Mouse (Mus musculus) embryonic facial prominence, embryonic 12.5 days (tissue): Measurements from ENCODE around the gene Clcc1. TPM values are rescaled to one million over a fixed set of nuclear protein-coding genes. Genes with fewer than 3 reads are reported as not detected.
"Not testable (repeated sequence)": the region's sequence is repeated elsewhere in the genome, so short reads cannot be mapped to it uniquely, and the experiment has no call there.

Source experiments
- ATAC-seq: fragments of 200-750 bp; cut with Nextera tagmentation; 2 replicates; pipeline ENCODE4 v1.8.0; 2017; ENCODE audit not compliant: insufficient number of reproducible peaks, insufficient read depth, low FRiP score, low TSS enrichment
- H3K27ac ChIP-seq: fragments of 300-500 bp; sonication (generic); 2 replicates; pipeline ENCODE4 v1.5.1; 2016; ENCODE audit warnings: mild to moderate bottlenecking
- H3K27me3 ChIP-seq: fragments of 300-500 bp; sonication (generic); 2 replicates; pipeline ENCODE4 v1.6.1; 2016; ENCODE audit warnings: mild to moderate bottlenecking, moderate library complexity
- H3K36me3 ChIP-seq: fragments of 300-500 bp; sonication (generic); 2 replicates; pipeline ENCODE4 v1.6.1; 2016; ENCODE audit warnings: mild to moderate bottlenecking
- H3K4me1 ChIP-seq: fragments of 300-500 bp; sonication (generic); 2 replicates; pipeline ENCODE4 v1.6.1; 2016
- H3K4me2 ChIP-seq: fragments of 300-500 bp; sonication (generic); replicated peaks from 2 replicates; pipeline ENCODE4 v1.6.1; 2016; ENCODE audit warnings: mild to moderate bottlenecking, moderate library complexity
- H3K4me3 ChIP-seq: fragments of 300-500 bp; sonication (generic); 2 replicates; pipeline ENCODE4 v1.5.1; 2016; ENCODE audit warnings: mild to moderate bottlenecking
- H3K9ac ChIP-seq: fragments of 300-500 bp; sonication (generic); 2 replicates; pipeline ENCODE4 v1.6.1; 2016; ENCODE audit warnings: mild to moderate bottlenecking, moderate library complexity
- H3K9me3 ChIP-seq: fragments of 300-500 bp; sonication (generic); 2 replicates; pipeline ENCODE4 v1.6.1; 2016; ENCODE audit warnings: mild to moderate bottlenecking, moderate library complexity
- WGBS: fragments of 180-500 bp; shearing (Covaris S2); methylation state at CpG from one replicate; pipeline ENCODE4 v1.1.7; 2016; 5-methylcytosine and 5-hydroxymethylcytosine counted together
- polyA plus RNA-seq: library from polyadenylated mRNA; unstranded; fragments of >200 nt; fragmentation: Nextera tagmentation; extraction: Ambion mirVana; gene quantifications from 2 replicates; pipeline ENCODE4 v1.2.1, GENCODE M21; 2016

Clcc1 gene
- 74.8 and 77.2 TPM in 2 replicates for polyA plus RNA-seq

DNA sequence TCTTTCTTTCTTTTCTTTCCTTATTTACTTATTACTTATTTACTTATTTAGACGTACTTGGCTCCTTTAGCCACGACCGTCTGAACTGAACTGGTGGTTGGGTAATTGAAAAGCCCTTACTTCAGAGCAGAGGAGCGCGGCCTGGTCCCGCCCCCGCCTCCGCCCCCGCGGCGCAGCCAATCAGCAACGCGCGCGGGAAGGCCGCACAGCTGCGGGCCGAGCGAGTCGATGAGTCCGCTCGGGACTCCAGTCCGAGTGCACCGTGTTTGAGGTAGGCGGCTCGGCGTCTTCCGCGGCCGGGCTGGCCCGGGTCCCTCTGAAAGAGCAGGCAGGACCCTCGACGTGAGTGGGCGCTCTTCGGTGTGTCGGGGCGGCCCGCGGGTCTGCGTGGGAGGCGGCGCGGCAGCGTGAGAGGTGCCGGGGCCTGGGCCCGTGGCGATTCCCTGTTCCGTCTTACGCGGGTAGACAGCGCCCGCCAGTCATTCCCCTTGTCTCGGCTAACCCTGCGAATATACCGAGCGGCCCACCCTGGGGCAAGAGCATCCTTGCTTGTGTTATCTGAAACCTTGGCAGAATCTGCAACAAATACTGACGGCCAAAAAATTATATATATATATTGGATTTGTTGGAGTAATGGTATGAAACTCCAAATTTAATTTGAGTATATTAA is at the start of gene Clcc1:
Gene Clcc1 (plus strand): TSS at position 204 of the 670 bp plus-strand sequence.
- Histone ChIP-seq H3K9me3 (no peaks in the 10 kb centered on the region), H3K4me2 (peak within 1 kb of the TSS; percentile 71), H3K27ac (peak within 1 kb of the TSS; percentile 88), H3K9ac (peak within 1 kb of the TSS; percentile 74), H3K27me3 (no peaks in the 10 kb centered on the region), H3K4me3 (peak within 1 kb of the TSS; percentile 72), H3K4me1 (peaks cover 12% of the 10 kb centered on the region), H3K36me3 (peaks cover 5% of the 10 kb centered on the region; the same call in 1 of the 2 replicates)
- peak; percentile 93 for ATAC-seq
- WGBS: under 1% methylated on average over 56 of the region's 57 CpGs

DNA sequence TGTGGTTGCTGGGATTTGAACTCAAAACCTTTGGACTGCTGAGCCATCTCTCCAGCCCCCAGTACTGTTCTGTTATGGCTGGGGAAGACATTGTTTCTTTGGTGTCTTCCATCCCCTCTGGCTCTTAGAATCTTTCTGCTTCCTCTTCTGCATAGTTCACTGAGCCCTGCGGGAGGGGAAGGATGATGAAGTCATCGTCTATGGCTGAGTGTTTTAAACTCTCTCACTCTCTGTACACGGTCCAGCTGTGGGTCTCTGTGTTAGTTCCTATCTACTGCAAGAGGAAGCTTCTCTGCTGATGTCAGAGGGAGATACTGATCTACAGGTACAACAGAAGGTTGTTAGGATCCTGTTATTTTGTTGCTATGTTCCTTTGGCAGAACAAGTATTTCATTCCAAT is 44.8 kb upstream of the Clcc1 start:
- Histone ChIP-seq H3K27me3 (no peaks in the 10 kb centered on the region), H3K9ac (no peak overlapping the region), H3K4me1 (no peaks in the 10 kb centered on the region), H3K36me3 (0 out of 2 replicates have a peak, but pooled peaks cover 3% of the 10 kb centered on the region), H3K4me2 (no peak overlapping the region), H3K27ac (no peak overlapping the region), H3K4me3 (no peak overlapping the region), H3K9me3 (no peaks in the 10 kb centered on the region)
- no peak for ATAC-seq
- 71% methylated on average over 3 of the region's 3 CpGs for WGBS

DNA sequence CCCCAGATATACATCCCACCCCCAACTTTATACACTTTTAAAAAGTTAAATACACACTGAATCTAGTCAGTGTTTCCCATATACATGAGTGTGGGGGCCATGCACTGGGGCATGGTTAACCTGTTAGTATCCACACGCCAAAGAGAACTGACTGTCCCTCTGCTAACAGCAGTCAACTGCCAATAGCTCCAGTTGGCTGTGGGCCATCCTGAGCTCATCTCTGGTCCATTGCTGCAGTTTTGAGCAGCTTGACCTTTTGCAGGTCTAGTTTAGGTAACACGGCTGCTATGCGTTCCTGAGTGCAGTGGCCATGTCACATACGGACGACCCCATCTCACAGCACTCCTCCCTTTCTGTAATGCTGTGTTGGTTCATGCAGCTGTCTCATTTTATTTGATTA is 19.0 kb upstream of the Clcc1 start:
- no peak overlapping the region for H3K27ac ChIP-seq
- H3K4me1 ChIP-seq: no peaks in the 10 kb centered on the region
- no peak overlapping the region for H3K9ac ChIP-seq
- no peak overlapping the region for H3K4me2 ChIP-seq
- no peak overlapping the region for H3K4me3 ChIP-seq
- no peaks in the 10 kb centered on the region for H3K27me3 ChIP-seq
- H3K36me3 ChIP-seq: no peaks in the 10 kb centered on the region
- WGBS: 88% methylated on average over 5 of the region's 5 CpGs
- no peak for ATAC-seq
- no peaks in the 10 kb centered on the region for H3K9me3 ChIP-seq

DNA sequence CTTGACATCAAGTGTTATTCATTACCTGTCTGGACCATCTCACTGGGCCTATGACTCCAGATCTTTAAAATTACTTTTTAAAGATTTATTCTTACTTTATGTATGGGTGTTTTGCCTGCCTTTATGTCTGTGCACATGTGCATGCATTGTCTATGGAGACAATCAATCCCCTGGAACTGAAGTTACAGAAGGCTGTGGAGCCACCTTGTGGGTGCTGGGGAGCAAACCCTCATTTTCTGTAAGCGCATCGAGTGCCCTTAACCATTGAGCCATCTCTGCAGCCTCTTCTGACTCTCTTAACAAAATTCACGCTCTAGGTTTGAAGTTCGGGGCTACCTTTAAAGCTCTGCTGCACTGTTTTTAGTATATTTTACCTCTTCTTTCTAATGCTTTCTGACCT is 14.3 kb upstream of the Clcc1 start:
- H3K4me3 ChIP-seq: no peak overlapping the region
- WGBS: 69% methylated on average over 4 of the region's 4 CpGs
- no peak overlapping the region for H3K9ac ChIP-seq
- H3K36me3 ChIP-seq: 0 out of 2 replicates have a peak, but pooled peaks cover 2% of the 10 kb centered on the region
- no peaks in the 10 kb centered on the region for H3K27me3 ChIP-seq
- no peak overlapping the region for H3K27ac ChIP-seq
- no peaks in the 10 kb centered on the region for H3K4me1 ChIP-seq
- no peaks in the 10 kb centered on the region for H3K9me3 ChIP-seq
- ATAC-seq: no peak
- H3K4me2 ChIP-seq: no peak overlapping the region

DNA sequence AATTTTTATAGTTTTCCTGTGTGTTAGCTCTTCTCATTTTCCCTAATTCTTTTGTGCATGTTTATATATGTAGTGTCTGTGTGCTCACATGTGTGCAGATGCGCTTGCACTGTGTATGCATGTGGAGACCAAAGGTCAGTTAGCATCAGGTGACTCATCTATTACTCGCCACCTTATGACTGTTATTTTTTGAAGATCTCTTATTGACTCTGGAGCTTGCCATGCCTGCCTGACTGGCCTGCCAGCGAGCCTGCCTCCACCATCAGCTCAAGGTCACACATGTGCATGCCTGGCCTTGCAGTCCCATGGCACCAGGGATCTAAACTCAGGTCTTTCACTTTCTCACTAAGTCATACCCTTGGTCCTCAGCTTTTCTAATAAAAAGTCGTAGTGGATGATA is 12.7 kb upstream of the Clcc1 start:
- no peak overlapping the region for H3K27ac ChIP-seq
- no peak overlapping the region for H3K4me3 ChIP-seq
- no peak overlapping the region for H3K9ac ChIP-seq
- no peaks in the 10 kb centered on the region for H3K9me3 ChIP-seq
- H3K4me1 ChIP-seq: no peaks in the 10 kb centered on the region
- H3K4me2 ChIP-seq: no peak overlapping the region
- no peak for ATAC-seq
- no peaks in the 10 kb centered on the region for H3K27me3 ChIP-seq
- WGBS: 77% methylated on average over 4 of the region's 4 CpGs
- H3K36me3 ChIP-seq: 0 out of 2 replicates have a peak, but pooled peaks cover 5% of the 10 kb centered on the region

DNA sequence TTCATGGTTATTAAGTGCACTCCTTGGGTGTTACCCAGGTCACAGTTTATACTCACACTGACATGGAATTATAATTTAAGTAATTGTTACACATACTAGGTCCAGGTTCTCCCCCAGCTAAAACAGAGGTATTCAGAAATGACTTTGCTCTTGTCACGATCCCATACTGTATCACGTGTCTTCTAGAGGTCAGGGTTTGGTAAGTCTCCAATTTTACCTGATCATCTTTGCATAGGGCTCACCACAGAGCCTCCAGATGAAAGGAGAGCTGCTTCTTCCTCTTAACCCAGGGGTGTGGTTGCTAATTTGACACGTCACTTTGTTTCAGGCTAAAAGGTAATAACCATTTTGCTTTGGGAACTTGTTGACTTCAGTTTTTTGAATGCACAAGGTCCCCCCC is 8.9 kb upstream of the Clcc1 start:
- 89% methylated on average over 3 of the region's 3 CpGs for WGBS
- H3K4me3 ChIP-seq: no peak overlapping the region
- no peaks in the 10 kb centered on the region for H3K9me3 ChIP-seq
- no peak for ATAC-seq
- H3K27ac ChIP-seq: no peak overlapping the region
- H3K4me2 ChIP-seq: no peak overlapping the region
- H3K9ac ChIP-seq: no peak overlapping the region
- 0 out of 2 replicates have a peak, but pooled peaks cover 3% of the 10 kb centered on the region for H3K4me1 ChIP-seq
- H3K36me3 ChIP-seq: 0 out of 2 replicates have a peak, but pooled peaks cover 7% of the 10 kb centered on the region
- no peaks in the 10 kb centered on the region for H3K27me3 ChIP-seq

DNA sequence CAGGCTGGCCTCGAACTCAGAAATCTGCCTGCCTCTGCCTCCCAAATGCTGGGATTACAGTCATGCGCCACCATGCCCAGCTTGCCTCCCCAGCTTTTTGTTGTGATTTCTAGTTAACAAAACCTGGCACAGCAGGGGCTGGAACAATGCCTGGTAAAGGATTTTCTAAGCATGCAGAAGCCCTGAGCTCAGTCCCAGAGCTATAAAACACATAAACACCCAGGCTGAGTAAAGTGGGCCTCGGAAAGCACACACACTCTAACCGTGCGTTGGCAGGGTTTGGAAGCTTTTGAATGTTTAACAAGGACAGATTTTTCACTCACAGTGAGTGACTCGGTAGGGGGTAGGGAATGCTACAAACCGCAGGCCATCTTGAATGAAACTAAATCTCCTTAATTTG is 7.7 kb upstream of the Clcc1 start:
- 62% methylated on average over 7 of the region's 7 CpGs for WGBS
- H3K4me2 ChIP-seq: no peak overlapping the region
- no peak for ATAC-seq

DNA sequence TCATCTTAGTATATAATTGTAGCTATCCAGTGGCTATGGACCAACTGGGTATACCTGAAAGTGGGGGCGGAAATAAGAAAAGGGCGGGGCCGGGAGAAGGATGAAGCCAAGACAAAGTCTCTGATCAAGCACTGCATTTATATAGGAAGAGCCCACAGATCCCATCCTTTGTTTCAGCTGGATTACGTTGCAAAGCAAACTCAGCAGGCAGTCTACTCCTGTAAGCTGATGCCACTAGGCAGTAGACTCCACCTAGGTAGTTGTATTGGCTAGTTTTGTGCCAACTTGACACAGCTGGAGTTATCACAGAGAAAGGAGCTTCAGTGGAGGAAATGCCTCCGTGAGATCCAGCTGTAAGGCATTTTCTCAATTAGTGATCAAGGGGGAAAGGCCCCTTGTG is 6.0 kb upstream of the Clcc1 start:
- not testable (repeated sequence) for H3K9me3 ChIP-seq, H3K4me1 ChIP-seq, H3K9ac ChIP-seq, H3K36me3 ChIP-seq, H3K27me3 ChIP-seq, H3K4me2 ChIP-seq, ATAC-seq, H3K27ac ChIP-seq, H3K4me3 ChIP-seq
- WGBS: 33% methylated on average over 5 of the region's 5 CpGs

More for the DNA sequence above, 7.7 kb upstream of the Clcc1 start:
- H3K9me3 ChIP-seq: no peaks in the 10 kb centered on the region
- H3K27me3 ChIP-seq: no peaks in the 10 kb centered on the region
- no peak overlapping the region for H3K27ac ChIP-seq
- H3K9ac ChIP-seq: no peak overlapping the region
- H3K4me1 ChIP-seq: 0 out of 2 replicates have a peak, but pooled peaks cover 3% of the 10 kb centered on the region
- no peak overlapping the region for H3K4me3 ChIP-seq
- 0 out of 2 replicates have a peak, but pooled peaks cover 7% of the 10 kb centered on the region for H3K36me3 ChIP-seq

DNA sequence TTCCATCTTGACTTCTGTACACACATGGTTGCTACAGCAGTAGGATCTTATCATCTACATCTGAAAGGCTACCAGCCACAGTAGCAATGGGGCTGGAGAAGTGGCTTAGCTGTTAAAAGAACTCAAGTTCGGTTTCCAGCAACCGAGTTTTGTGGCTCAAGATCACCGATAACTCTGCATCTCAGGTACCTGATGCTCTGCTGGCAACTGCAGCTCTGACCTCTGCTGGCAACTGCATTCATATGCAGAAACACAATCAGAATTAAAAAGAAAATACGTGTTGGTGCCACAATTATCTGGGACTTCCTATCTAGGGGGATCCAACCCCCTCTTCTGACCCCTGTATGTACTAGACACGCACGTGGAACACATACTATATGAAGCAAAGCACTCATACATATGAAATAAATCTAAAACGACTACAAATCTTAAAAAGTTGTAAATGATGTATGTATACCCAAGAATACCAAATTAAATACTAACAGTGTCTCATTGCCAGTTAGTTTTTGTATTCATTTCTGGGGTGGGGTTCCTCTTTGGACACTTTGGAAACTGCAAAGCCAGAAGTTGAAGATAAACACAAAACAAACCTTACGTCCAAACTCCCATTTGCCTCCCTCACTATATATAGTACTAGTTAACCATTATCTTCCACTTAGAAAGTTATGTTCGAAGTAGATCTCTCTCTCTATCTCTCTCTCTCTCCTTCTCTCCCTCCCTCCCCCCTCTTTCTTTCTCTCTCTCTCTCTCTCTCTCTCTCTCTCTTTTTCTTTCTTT is 659 bp upstream of the Clcc1 start:
- peaks cover 12% of the 10 kb centered on the region for H3K4me1 ChIP-seq
- 0 out of 2 replicates have a peak overlapping the region, but pooled peaks have one; percentile 10 for H3K4me3 ChIP-seq
- WGBS: 23% methylated on average over 9 of the region's 9 CpGs
- ATAC-seq: no peak
- H3K4me2 ChIP-seq: peak overlapping the region; percentile 46
- no peaks in the 10 kb centered on the region for H3K9me3 ChIP-seq
- peaks cover 4% of the 10 kb centered on the region; the same call in 1 of the 2 replicates for H3K36me3 ChIP-seq
- no peaks in the 10 kb centered on the region for H3K27me3 ChIP-seq
- H3K9ac ChIP-seq: no peak overlapping the region
- no peak overlapping the region for H3K27ac ChIP-seq

DNA sequence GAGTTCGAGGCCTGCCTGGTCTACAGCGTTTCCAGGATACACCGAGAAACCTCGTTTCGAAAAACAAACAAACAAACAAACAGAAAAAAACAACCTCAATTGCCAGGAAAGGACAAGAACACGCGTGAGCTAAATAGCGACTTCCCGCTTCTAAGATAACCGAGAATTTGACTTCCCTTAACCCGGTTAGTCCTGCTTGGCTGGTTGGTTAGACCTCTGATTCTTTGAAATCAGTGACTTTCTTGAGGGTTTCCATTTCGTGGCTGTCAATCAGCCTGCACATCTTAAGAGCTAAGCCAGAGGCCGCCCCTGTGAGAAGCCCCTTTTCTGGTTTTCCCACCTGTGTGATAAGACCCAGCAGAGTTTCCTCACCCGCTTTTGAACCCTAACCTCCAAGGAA is 853 bp downstream of the Clcc1 start:
- peaks cover 12% of the 10 kb centered on the region for H3K4me1 ChIP-seq
- no peaks in the 10 kb centered on the region for H3K9me3 ChIP-seq
- peak overlapping the region; percentile 72 for H3K4me3 ChIP-seq
- H3K27ac ChIP-seq: peak overlapping the region; percentile 88
- H3K4me2 ChIP-seq: peak overlapping the region; percentile 71
- 22% methylated on average over 14 of the region's 14 CpGs for WGBS
- no peaks in the 10 kb centered on the region for H3K27me3 ChIP-seq
- H3K36me3 ChIP-seq: peaks cover 5% of the 10 kb centered on the region; the same call in 1 of the 2 replicates
- ATAC-seq: no peak
- peak overlapping the region; percentile 74 for H3K9ac ChIP-seq

DNA sequence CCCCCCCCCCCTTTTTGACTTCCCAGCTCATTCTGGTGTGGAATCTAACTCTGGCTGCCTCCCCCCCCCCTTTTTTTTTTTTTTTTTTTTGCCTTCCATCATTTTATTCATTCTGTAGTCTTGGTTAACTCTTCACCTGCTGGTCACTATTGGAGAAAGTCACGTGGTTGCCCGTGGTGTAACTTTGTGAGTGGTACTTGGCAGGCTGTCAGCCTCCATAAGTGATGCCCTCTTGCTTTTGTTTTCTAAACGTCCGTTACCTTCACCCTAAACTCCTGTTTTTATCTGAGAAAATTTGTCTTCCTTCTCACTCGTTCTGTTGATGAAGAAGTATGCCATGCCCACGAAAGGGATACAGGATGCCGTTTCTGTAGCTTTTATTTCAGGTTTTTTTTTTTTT is 1.8 kb downstream of the Clcc1 start:
- Histone ChIP-seq H3K4me1 (peaks cover 12% of the 10 kb centered on the region), H3K36me3 (peaks cover 11% of the 10 kb centered on the region; the same call in 1 of the 2 replicates), H3K27ac (no peak overlapping the region), H3K9me3 (no peaks in the 10 kb centered on the region), H3K4me2 (peak overlapping the region; percentile 71), H3K9ac (no peak overlapping the region), H3K27me3 (no peaks in the 10 kb centered on the region), H3K4me3 (no peak overlapping the region)
- no peak for ATAC-seq
- 88% methylated on average over 7 of the region's 7 CpGs for WGBS

DNA sequence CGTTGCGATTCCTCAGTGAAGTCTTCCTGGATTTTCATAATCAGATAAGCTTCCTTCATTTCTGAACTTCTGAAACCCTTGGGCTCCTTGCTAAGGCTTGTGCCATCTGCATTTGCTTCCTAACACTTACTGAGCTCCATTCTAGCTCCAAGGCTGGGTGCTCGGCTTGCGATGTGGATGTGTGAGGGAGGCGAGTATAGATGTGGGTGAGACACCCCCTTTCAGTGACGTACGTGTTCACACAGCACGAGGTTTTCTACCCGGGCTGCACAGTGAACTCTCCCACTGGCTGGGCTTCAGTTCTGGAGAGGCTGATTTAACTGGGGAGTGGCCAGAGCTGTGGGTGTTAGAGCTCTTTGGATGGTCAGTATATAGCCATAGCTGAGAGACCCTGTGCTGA is 4.9 kb downstream of the Clcc1 start:
- H3K27ac ChIP-seq: no peak overlapping the region
- peaks cover 12% of the 10 kb centered on the region for H3K4me1 ChIP-seq
- WGBS: 95% methylated on average over 9 of the region's 9 CpGs
- no peak overlapping the region for H3K9ac ChIP-seq
- ATAC-seq: no peak
- peaks cover 31% of the 10 kb centered on the region for H3K36me3 ChIP-seq
- H3K9me3 ChIP-seq: no peaks in the 10 kb centered on the region
- no peak overlapping the region for H3K4me3 ChIP-seq
- H3K27me3 ChIP-seq: no peaks in the 10 kb centered on the region
- H3K4me2 ChIP-seq: no peak overlapping the region
